Mouse (Mus musculus): ENCODE data around the gene Lsp1. TPM values are rescaled to one million over a fixed set of nuclear protein-coding genes. Genes with fewer than 3 reads are reported as not detected.

The Lsp1 gene
- polyA plus RNA-seq, 1 experiment from 2014 or later = 36.9 TPM

DNA sequence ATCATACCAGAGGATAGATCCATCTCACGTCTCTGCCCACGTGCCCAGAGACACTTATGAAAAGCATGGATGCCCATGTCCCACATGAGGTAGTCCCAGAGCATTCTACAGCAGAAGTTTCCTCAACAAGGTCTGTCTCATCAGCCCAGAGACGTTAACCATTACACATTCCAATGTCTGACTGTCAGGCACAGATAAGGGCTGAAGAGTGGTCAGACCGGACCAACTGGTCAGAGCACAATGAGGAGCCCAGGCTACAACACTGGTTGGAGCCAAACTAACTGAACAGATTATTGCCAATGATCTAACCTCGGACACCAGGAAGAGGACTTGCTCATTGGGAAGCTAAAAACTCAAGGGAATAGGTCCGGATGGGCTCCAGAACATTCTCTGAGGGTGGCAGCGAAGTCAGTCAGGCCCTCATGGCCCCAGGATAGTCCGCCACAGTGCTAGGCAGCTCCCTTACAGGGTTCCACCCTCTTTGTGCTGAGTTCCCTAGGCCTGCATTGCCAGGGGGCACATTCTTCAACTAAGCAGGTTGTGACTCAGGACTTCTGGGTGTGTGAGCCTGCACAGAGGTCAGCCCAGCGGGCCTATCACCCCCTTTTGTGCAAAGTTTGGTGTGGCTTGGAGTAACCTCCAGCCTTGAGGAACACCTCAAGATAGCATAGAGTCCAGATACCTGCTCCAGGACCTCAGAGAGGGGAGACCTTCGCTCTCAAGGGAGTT, 26.3 kb upstream of the Lsp1 start, which contains the start of gene Syt8:
Gene Syt8, plus strand, starts transcription at position 714 of the 729 bp plus-strand sequence.
- Histone ChIP-seq H3K9me3 (no peaks in the 10 kb centered on the region), H3K4me1 (peaks cover 65% of the 10 kb centered on the region), H3K36me3 (no peaks in the 10 kb centered on the region), H3K27me3 (ENCODE audit: insufficient read depth, poor library complexity, severe bottlenecking) (no peaks in the 10 kb centered on the region), H3K27ac (peak within 1 kb of the TSS; percentile 89), H3K4me3 (no peak within 1 kb of the TSS)
- DNase-seq (ENCODE audit: low spot score) = no peak
- WGBS = 57% methylated on average over 10 of the region's 10 CpGs

- H3K9me3 ChIP-seq = no peaks in the 10 kb centered on the region
- DNase-seq (ENCODE audit: low spot score) = no peak
- H3K4me1 ChIP-seq = peaks cover 65% of the 10 kb centered on the region
- 0 out of 2 replicates have a peak, but pooled peaks cover 4% of the 10 kb centered on the region for H3K27me3 ChIP-seq (ENCODE audit: insufficient read depth, poor library complexity, severe bottlenecking)
- WGBS = 23% methylated on average over 4 of the region's 4 CpGs
- no peaks in the 10 kb centered on the region for H3K36me3 ChIP-seq
- H3K4me3 ChIP-seq = no peak overlapping the region
- peak overlapping the region; percentile 89 for H3K27ac ChIP-seq
Measured at GRCm38 (mm10) chr7:142435524-142435923, 25.1 kb upstream of the Lsp1 start.

DNA sequence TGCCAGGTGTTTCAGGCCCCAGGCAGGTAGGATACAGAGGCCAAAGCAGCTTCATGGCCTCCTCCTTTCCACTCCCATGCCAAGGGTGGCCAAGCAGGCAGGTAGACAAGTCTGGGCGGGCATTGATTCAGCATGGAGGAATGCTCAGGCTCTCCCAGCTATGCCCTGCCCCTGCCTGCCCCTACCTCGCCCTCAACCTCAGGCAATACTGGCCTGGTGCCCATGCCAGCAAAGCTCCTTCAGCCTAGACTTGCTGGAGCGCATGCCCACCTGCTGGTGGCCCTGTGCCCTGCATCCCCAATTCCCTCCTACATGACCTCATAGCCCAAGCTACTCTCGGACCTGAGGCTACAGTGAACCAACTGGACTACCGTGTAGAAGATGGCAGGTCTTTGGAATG, 23.3 kb upstream of the Lsp1 start:
- no peaks in the 10 kb centered on the region for H3K36me3 ChIP-seq
- 0 out of 2 replicates have a peak, but pooled peaks cover 4% of the 10 kb centered on the region for H3K27me3 ChIP-seq (ENCODE audit: insufficient read depth, poor library complexity, severe bottlenecking)
- 84% methylated on average over 5 of the region's 5 CpGs for WGBS
- DNase-seq (ENCODE audit: low spot score) = no peak
- H3K4me3 ChIP-seq = no peak overlapping the region
- H3K27ac ChIP-seq = peak overlapping the region; percentile 89
- peaks cover 74% of the 10 kb centered on the region for H3K4me1 ChIP-seq
- no peaks in the 10 kb centered on the region for H3K9me3 ChIP-seq

DNA sequence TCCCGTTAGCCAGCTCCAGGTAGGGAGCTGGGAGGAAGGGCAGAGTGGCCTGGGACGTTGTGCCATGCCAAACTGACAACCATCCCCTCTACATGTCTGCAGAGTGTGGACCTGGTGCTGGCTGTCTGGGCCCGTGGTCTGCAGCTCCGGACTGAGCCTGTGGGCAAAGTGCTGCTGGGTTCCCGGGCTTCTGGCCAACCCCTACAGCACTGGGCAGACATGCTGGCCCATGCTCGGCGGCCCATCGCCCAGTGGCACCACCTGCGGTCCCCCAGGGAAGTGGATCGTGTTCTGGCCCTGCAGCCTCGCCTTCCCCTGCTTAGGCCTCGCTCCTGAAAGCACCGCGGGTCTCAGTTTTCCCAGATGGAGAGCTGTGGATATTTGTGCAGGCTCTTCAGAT, 20.6 kb upstream of the Lsp1 start:
- WGBS = 83% methylated on average over 14 of the region's 14 CpGs
- 0 out of 2 replicates have a peak, but pooled peaks cover 4% of the 10 kb centered on the region for H3K27me3 ChIP-seq (ENCODE audit: insufficient read depth, poor library complexity, severe bottlenecking)
- H3K36me3 ChIP-seq = no peaks in the 10 kb centered on the region
- DNase-seq (ENCODE audit: low spot score) = no peak
- H3K9me3 ChIP-seq = no peaks in the 10 kb centered on the region
- H3K27ac ChIP-seq = peak overlapping the region; percentile 88
- no peak overlapping the region for H3K4me3 ChIP-seq
- peaks cover 70% of the 10 kb centered on the region for H3K4me1 ChIP-seq

DNA sequence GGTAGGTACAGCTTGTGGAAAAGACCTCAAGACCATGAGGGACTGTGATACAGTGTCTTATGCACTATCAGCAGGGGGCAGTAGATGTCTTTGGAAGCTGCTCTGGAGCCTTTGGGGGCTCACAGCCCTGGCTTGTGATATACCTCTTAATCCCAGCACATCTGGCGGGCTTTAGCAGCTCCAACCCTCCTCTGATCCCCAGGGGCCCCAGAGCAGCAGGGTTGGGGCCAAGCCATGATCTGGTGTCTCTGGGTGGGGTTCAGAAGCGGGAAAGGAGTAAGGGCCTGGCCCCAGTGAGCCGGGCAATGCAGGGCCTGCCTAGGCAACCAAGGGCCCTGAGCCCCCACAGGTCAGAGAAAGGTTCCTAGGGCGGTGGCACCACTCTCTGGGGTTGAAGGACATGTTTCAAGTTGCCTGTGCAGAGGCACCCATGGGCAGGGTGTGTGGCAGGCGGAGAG, 19.9 kb upstream of the Lsp1 start:
- Histone ChIP-seq H3K27me3 (ENCODE audit: insufficient read depth, poor library complexity, severe bottlenecking) (0 out of 2 replicates have a peak, but pooled peaks cover 4% of the 10 kb centered on the region), H3K36me3 (no peaks in the 10 kb centered on the region), H3K4me1 (peaks cover 63% of the 10 kb centered on the region), H3K9me3 (no peaks in the 10 kb centered on the region), H3K27ac (peak overlapping the region; percentile 88), H3K4me3 (no peak overlapping the region)
- WGBS = 44% methylated on average over 5 of the region's 5 CpGs
- peak; percentile 90 for DNase-seq (ENCODE audit: low spot score)

GRCm38 (mm10) chr7:142441585-142441984, 19.0 kb upstream of the Lsp1 start, which contains the start of gene Tnni2:
Gene Tnni2, plus strand, starts transcription at chr7:142441808.
- H3K4me1 ChIP-seq = peaks cover 66% of the 10 kb centered on the region
- no peaks in the 10 kb centered on the region for H3K9me3 ChIP-seq
- H3K27ac ChIP-seq = peak within 1 kb of the TSS; percentile 88
- no peak within 1 kb of the TSS for H3K4me3 ChIP-seq
- 74% methylated on average over 9 of the region's 9 CpGs for WGBS
- DNase-seq (ENCODE audit: low spot score) = no peak
- 0 out of 2 replicates have a peak, but pooled peaks cover 4% of the 10 kb centered on the region for H3K27me3 ChIP-seq (ENCODE audit: insufficient read depth, poor library complexity, severe bottlenecking)
- no peaks in the 10 kb centered on the region for H3K36me3 ChIP-seq

DNA sequence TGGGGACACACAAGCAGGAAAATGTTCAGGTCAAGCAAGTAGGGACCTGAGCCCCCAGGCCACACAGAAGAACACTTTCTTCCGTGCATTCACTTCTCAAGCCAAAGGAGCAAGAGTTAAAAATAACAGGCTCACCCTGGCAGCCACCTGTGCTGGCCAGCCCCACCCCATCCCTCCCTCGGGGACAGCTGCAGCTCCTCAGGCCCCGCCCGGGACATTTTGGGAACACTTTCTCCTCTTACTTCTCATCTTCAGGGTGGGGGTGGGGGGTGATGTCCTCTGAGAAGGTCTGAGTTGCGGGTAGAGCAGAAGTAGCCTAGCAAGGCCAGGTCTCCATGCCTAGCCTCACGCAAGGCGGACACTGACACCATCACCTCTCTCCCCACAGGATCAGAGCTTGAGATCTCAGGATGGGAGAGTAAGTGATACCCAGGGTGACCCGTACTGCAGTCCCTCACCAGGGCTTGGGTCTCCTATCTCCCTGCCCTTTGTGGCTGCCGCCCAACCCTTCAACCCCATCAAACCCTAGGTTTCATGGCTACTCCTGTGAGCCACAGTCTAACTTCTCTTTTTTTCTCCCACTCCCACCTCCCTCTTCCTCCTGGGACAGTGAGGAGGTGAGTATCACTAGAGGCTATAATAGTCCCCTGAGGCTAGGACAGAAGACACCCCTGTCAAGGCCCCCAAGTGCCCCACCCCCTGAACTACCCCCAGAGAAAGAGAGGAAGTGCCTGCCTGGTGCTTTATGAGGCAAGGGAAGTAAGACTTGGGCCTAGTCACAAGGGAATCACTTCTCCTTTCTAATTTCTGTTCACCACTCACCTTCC, 18.3 kb upstream of the Lsp1 start:
- Histone ChIP-seq H3K4me1 (peaks cover 60% of the 10 kb centered on the region), H3K4me3 (no peak overlapping the region), H3K36me3 (no peaks in the 10 kb centered on the region), H3K9me3 (no peaks in the 10 kb centered on the region), H3K27ac (peak overlapping the region; percentile 88), H3K27me3 (ENCODE audit: insufficient read depth, poor library complexity, severe bottlenecking) (0 out of 2 replicates have a peak, but pooled peaks cover 4% of the 10 kb centered on the region)
- 65% methylated on average over 9 of the region's 9 CpGs for WGBS
- DNase-seq (ENCODE audit: low spot score) = no peak

DNA sequence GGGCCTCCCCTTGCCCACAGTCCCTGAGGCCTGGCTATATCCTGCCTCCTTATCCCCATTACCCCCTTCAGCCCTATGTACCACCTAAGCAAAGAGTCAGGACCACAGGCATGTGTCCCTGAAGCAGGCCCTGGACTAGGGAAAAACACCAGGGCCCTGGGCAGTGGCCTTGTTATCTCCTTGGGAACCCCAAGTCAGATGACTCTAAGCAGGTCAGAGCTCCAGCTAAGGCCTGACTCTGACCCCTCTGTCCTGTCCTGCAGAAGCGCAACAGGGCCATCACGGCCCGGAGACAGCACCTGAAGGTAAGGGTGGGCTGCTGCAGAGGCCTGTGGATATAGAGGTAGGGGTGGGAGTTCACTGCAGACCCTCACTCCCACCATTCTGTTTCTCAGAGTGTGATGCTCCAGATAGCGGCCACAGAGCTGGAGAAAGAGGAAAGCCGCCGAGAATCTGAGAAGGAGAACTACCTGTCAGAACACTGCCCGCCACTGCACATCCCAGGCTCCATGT, 17.6 kb upstream of the Lsp1 start:
- 84% methylated on average over 7 of the region's 7 CpGs for WGBS
- H3K27ac ChIP-seq = peak overlapping the region; percentile 88

DNA sequence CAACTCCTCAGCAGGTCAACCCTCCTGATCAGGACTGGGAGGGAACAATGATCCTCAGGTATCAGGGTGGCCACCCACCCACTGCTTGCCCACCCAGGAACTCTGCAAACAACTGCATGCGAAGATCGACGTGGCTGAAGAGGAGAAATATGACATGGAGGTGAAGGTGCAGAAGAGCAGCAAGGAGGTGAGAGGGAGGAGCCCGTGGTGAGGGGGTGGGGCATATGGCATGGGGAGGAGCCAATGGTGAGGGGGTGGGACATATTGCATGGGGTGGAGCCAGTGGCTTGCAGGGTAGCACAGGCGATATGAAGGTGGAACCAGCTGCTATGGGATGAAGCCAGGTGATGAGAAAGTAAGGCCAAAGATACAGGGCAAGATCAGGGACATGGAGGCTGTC, 17.1 kb upstream of the Lsp1 start:
- no peak for DNase-seq (ENCODE audit: low spot score)
- Histone ChIP-seq H3K9me3 (no peaks in the 10 kb centered on the region), H3K4me1 (peaks cover 52% of the 10 kb centered on the region), H3K27me3 (ENCODE audit: insufficient read depth, poor library complexity, severe bottlenecking) (0 out of 2 replicates have a peak, but pooled peaks cover 4% of the 10 kb centered on the region), H3K36me3 (no peaks in the 10 kb centered on the region), H3K27ac (peak overlapping the region; percentile 88), H3K4me3 (no peak overlapping the region)
- 83% methylated on average over 5 of the region's 5 CpGs for WGBS

More for the DNA sequence above, 17.6 kb upstream of the Lsp1 start:
- H3K27me3 ChIP-seq (ENCODE audit: insufficient read depth, poor library complexity, severe bottlenecking) = 0 out of 2 replicates have a peak, but pooled peaks cover 4% of the 10 kb centered on the region
- DNase-seq (ENCODE audit: low spot score) = no peak
- no peaks in the 10 kb centered on the region for H3K36me3 ChIP-seq
- no peaks in the 10 kb centered on the region for H3K9me3 ChIP-seq
- peaks cover 56% of the 10 kb centered on the region for H3K4me1 ChIP-seq
- H3K4me3 ChIP-seq = no peak overlapping the region

DNA sequence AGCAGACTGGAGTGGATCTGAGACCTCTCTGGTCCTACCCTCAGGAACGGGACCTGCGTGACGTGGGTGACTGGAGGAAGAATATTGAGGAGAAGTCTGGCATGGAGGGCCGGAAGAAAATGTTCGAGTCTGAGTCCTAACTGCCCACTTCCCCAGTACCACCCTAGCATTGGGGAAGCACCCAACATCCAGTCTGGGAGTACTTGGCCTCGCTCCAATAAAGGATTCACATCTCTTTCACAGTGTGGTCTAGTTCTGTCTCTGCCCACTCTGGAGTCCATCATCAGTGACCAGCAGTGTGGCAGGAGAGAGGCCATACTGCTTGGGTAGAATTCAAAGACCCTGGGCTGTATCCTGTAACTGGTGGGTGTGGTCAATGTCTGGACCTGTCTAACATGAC, 16.4 kb upstream of the Lsp1 start:
- H3K4me3 ChIP-seq = no peak overlapping the region
- no peak for DNase-seq (ENCODE audit: low spot score)
- H3K9me3 ChIP-seq = no peaks in the 10 kb centered on the region
- peaks cover 53% of the 10 kb centered on the region for H3K4me1 ChIP-seq
- H3K27ac ChIP-seq = peak overlapping the region; percentile 88
- H3K27me3 ChIP-seq (ENCODE audit: insufficient read depth, poor library complexity, severe bottlenecking) = 0 out of 2 replicates have a peak, but pooled peaks cover 4% of the 10 kb centered on the region
- WGBS = 87% methylated on average over 6 of the region's 6 CpGs
- H3K36me3 ChIP-seq = no peaks in the 10 kb centered on the region

DNA sequence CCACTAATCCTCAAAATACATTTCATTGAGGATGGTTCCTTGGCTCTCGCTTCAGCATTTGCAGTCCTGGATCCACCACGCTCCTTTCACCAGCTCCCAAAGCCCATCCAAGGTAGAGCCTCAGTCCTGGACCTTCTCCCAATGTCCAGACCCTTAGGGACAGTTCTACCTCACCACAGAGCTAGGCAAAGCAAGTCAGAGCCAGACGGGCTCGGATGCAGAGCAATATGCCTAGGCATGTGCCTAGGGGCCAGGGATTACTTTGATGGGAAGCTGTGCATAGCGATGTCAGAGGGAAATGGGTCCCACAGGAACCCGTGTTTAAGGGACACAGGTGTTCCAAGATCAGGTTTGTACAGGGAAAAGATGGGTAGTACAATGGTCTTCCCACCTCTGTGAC, 15.3 kb upstream of the Lsp1 start:
- peak overlapping the region; percentile 88 for H3K27ac ChIP-seq
- H3K36me3 ChIP-seq = no peaks in the 10 kb centered on the region
- DNase-seq (ENCODE audit: low spot score) = no peak
- H3K9me3 ChIP-seq = no peaks in the 10 kb centered on the region
- H3K4me3 ChIP-seq = no peak overlapping the region
- WGBS = 88% methylated on average over 6 of the region's 6 CpGs
- peaks cover 50% of the 10 kb centered on the region for H3K4me1 ChIP-seq
- no peaks in the 10 kb centered on the region for H3K27me3 ChIP-seq (ENCODE audit: insufficient read depth, poor library complexity, severe bottlenecking)

DNA sequence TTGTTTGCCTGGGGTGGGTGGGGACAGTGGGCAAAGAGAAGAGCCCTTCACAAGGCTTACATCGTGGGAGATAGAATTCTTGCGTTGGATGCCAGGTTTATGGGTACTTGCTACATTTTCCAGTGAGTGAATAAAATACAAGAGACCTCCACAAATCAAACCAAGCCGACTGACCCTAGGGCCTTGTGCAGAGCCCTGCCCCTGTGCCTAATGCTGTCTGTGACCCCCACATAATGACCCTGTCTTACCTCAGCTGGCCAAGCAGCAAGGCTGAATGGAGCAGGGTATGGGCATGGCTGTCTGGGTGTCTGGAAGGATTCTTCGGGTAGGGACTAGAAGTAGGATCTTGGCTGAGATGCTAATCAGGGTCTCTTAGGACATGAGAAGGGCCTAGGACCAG, 14.3 kb upstream of the Lsp1 start:
- H3K36me3 ChIP-seq = no peaks in the 10 kb centered on the region
- WGBS = 82% methylated on average over 4 of the region's 4 CpGs
- no peak overlapping the region for H3K4me3 ChIP-seq
- peaks cover 41% of the 10 kb centered on the region for H3K4me1 ChIP-seq
- H3K27ac ChIP-seq = peak overlapping the region; percentile 60
- H3K27me3 ChIP-seq (ENCODE audit: insufficient read depth, poor library complexity, severe bottlenecking) = no peaks in the 10 kb centered on the region
- no peak for DNase-seq (ENCODE audit: low spot score)
- H3K9me3 ChIP-seq = no peaks in the 10 kb centered on the region

Data from heart, embryonic 10.5 days (tissue).